Mouse (Mus musculus) ovary, adult 2 months (tissue): Measurements from ENCODE around the gene Zzz3. TPM values are rescaled to one million over a fixed set of nuclear protein-coding genes. Genes with fewer than 3 reads are reported as not detected.

Source experiments
- polyA plus RNA-seq: library from polyadenylated mRNA; depleted of rRNA; stranded (reverse); fragments of >200 nt; gene quantifications from 2 replicates; pipeline ENCODE4 v1.2.3, GENCODE M21; 2012; rRNA removed

The Zzz3 gene
- polyA plus RNA-seq = 27.6 and 35.6 TPM in 2 replicates

DNA sequence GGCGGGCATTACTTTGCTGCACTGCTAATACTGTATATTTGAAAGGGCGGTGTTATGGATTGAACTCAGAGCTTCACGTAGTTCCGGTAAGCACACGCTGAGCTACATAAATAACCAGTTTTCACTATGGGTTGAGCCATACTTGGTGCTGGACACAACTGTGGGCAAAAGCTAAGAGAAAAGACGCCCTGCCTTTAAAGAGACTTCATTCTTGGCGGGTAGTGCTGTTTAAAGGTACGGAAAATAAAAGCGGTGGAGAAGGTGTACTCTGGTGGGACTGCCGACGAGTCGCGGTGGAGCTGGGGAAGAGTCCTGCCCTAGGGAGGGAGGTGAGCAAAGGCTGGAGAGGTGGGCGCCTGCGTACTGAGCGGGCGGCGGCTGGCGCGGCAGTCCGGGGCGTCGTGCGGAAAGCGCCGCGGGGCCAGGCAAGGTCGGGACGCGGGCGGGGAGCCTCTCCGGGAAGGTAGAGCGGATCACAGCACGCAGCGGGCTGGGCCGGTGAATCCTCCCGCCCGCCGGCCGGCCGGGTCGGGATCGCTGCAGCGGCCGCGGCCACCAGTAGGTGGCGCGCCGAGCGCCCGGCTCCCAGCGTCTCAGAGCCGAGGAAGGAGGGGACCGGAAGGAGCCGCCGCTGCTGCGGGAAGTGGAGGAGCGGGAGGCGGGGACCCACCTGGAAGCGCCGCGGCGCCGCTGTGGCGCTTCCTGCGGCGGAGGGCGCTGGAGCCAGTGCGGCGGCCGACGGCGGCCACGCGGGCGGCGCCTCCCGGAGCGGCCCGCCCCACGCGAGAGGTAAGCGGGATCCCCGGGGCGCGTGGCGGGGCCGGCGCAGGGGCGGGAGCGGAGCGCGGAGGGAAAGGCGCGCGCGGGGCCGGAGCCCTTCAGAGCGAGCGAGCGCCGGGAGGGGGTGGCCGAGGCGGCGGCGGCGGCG lies at the start of gene Zzz3:
Gene Zzz3 (plus strand): TSS at position 124 of the 928 bp plus-strand sequence.

DNA sequence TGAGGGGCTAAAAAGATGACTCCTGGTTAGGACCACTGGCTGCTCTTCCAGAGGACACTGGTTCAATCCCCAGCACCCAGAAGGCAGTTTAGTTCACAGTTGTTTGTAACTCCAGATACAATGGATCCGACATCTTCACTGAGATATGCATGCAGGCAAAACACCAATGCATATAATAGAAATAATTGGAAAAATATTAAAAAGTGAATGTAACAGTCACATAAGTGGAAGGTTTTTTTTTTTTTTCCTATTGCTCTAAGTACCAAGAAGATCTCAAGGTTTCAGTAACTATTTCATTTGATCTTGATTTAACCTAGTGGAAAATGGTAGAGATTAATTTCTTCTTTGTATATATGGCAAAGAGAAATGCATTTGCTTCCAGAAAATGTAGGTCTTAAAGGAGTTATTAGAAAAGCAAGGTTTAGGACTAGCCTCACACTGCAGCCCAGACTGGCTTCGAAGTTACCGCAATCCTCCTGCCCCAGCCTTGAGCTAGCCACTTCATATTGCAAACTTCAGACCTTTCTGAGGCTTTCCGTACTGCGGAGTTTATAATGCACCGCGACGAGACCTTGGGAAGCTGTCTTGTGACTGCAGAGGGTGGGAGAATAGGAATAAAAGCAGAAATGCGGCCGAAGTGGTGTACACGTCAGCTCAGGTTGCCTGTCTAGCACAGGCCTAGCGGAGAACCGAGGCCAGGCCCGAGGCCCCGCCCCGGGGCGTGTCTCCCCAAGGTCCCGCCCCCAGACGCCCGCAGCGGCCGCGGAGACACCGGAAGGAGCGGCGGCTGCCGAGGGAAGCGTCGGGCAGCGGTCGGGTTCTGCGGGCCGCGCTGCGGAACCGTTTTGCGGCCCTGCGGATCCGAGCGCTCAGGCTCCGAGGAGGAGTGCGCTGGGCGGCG lies 49.3 kb upstream of the Zzz3 start, which contains the start of gene Usp33:
Gene Usp33 (plus strand): TSS at position 747 of the 901 bp plus-strand sequence.

Other genes with a start within 250 kb of the Zzz3 start
- 0.60 and 0.75 TPM in 2 replicates for gene Gipc2, start 229.2 kb upstream of the Zzz3 start, polyA plus RNA-seq
- gene Dnajb4, start 185.2 kb upstream of the Zzz3 start, polyA plus RNA-seq = 4.9 and 5.3 TPM in 2 replicates
- 79.3 and 88.0 TPM in 2 replicates for gene Fubp1, start 185.1 kb upstream of the Zzz3 start, polyA plus RNA-seq
- gene Nexn, start 129.1 kb upstream of the Zzz3 start, polyA plus RNA-seq = 0.08 TPM in 1 of 2 replicates, not detected in the other
- 11.0 and 13.1 TPM in 2 replicates for gene Miga1, start 55.1 kb upstream of the Zzz3 start, polyA plus RNA-seq
- 22.0 and 24.5 TPM in 2 replicates for gene Usp33, start 49.0 kb upstream of the Zzz3 start, polyA plus RNA-seq